Mouse (Mus musculus) forebrain, embryonic 13.5 days (tissue): ENCODE measurements around the gene Ecd. TPM values are rescaled to one million over a fixed set of nuclear protein-coding genes. Genes with fewer than 3 reads are reported as not detected.

Source experiments
- ATAC-seq: fragments of 200-750 bp; cut with Nextera tagmentation; 2 replicates; pipeline ENCODE4 v1.8.0; 2017
- H3K27ac ChIP-seq: fragments of 300-500 bp; sonication (generic); 2 replicates; pipeline ENCODE4 v1.5.1; 2015; ENCODE audit warnings: inconsistent platforms, mild to moderate bottlenecking, moderate library complexity
- H3K27me3 ChIP-seq: fragments of 300-500 bp; sonication (generic); 2 replicates; pipeline ENCODE4 v1.6.1; 2015; ENCODE audit warnings: mild to moderate bottlenecking, inconsistent platforms
- H3K36me3 ChIP-seq: fragments of 300-500 bp; sonication (generic); 2 replicates; pipeline ENCODE4 v1.6.1; 2015; ENCODE audit warnings: mild to moderate bottlenecking, inconsistent platforms; ENCODE audit not compliant: poor library complexity, severe bottlenecking
- H3K4me1 ChIP-seq: fragments of 300-500 bp; sonication (generic); 2 replicates; pipeline ENCODE4 v1.6.1; 2015; ENCODE audit warnings: inconsistent platforms
- H3K4me2 ChIP-seq: fragments of 300-500 bp; sonication (generic); 2 replicates; pipeline ENCODE4 v1.6.1; 2015; ENCODE audit warnings: inconsistent platforms, mild to moderate bottlenecking, moderate library complexity
- H3K4me3 ChIP-seq: fragments of 300-500 bp; sonication (generic); 2 replicates; pipeline ENCODE4 v1.5.1; 2015; ENCODE audit warnings: mild to moderate bottlenecking, inconsistent platforms
- H3K9ac ChIP-seq: fragments of 300-500 bp; sonication (generic); 2 replicates; pipeline ENCODE4 v1.6.1; 2015; ENCODE audit warnings: mild to moderate bottlenecking, inconsistent platforms
- H3K9me3 ChIP-seq: fragments of 300-500 bp; sonication (generic); replicated peaks from 2 replicates; pipeline ENCODE4 v1.6.1; 2016; ENCODE audit warnings: inconsistent platforms
- WGBS: fragments of 180-500 bp; shearing (Covaris S2); methylation state at CpG from one replicate; pipeline ENCODE4 v1.1.7; 2015; 5-methylcytosine and 5-hydroxymethylcytosine counted together
- polyA plus RNA-seq: library from polyadenylated mRNA; unstranded; fragments of >200 nt; fragmentation: Nextera tagmentation; extraction: Ambion mirVana; gene quantifications from 2 replicates; pipeline ENCODE4 v1.2.1, GENCODE M21; 2015

Gene Ecd
- polyA plus RNA-seq, 1 experiment from 2014 or later: 55.9 TPM

DNA sequence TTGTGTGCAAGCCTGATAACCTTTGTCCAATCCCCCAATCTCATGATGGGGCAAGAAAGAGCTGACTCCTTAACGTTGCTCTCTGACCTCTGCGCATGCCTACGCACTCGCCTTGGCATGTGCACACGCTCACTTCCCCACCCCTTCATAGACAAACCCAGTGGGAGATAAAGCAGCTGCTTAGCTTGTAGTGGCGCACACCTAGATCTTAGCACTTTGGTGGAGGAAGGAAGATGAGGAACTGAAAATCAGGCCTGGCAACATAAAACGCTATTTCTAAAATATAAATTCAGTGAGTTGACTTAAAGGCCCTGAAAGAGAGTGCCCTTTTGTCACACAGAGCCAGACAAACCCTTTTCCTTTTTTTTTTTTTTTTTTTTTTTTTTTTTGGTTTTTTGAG lies 22.9 kb upstream of the Ecd start:
- Histone ChIP-seq H3K27ac (no peak overlapping the region), H3K9me3 (no peaks in the 10 kb centered on the region), H3K36me3 (peaks cover 72% of the 10 kb centered on the region), H3K4me2 (no peak overlapping the region), H3K4me3 (no peak overlapping the region), H3K9ac (no peak overlapping the region), H3K4me1 (no peaks in the 10 kb centered on the region), H3K27me3 (no peaks in the 10 kb centered on the region)
- WGBS: 91% methylated on average over 7 of the region's 7 CpGs
- ATAC-seq: no peak

DNA sequence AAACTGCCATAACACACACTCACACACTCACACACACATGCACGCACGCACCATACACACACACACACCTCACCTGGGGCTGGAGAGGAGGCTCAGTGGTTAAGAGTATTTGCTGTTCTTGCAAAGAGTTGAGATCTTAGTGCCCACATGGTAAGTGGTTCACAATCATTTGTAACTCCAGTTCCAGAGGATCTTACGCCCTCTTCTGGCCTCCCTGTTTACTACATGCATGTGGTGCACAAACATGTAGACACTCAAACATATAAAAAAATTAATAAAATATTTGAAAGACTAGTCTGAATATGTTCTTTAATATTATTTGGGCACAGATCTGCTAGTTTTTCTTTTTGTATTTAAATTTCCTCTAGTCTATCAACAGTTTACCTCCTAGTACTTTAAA lies 20.4 kb upstream of the Ecd start:
- Histone ChIP-seq H3K9me3 (no peaks in the 10 kb centered on the region), H3K9ac (no peak overlapping the region), H3K36me3 (peaks cover 77% of the 10 kb centered on the region), H3K4me1 (no peaks in the 10 kb centered on the region), H3K4me2 (no peak overlapping the region), H3K27ac (no peak overlapping the region), H3K27me3 (no peaks in the 10 kb centered on the region), H3K4me3 (no peak overlapping the region)
- ATAC-seq: no peak
- 93% methylated on average over 3 of the region's 3 CpGs for WGBS

DNA sequence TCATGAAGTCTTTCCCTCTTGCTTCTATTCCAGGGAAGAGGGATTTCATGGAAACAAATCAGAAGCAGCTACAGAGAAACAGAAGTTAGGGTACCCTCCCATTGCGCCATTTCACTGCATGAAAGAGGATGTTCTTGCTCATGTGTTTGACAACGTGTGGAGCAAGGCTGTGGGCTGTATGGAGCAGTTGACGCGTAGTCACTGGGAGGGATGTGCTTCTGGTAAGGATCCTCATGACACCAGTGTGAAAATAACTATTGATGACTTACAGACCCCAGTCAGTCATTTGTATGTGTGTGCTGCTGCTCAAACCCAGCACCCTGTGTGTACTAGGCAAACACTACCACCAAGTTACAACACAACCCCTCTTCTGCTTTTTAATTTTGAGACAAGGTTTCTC lies 15.3 kb upstream of the Ecd start:
- Histone ChIP-seq H3K27me3 (no peaks in the 10 kb centered on the region), H3K4me3 (no peak overlapping the region), H3K36me3 (peaks cover 90% of the 10 kb centered on the region), H3K27ac (no peak overlapping the region), H3K9ac (no peak overlapping the region), H3K4me2 (no peak overlapping the region), H3K4me1 (no peaks in the 10 kb centered on the region), H3K9me3 (no peaks in the 10 kb centered on the region)
- 93% methylated on average over 4 of the region's 4 CpGs for WGBS
- no peak for ATAC-seq

DNA sequence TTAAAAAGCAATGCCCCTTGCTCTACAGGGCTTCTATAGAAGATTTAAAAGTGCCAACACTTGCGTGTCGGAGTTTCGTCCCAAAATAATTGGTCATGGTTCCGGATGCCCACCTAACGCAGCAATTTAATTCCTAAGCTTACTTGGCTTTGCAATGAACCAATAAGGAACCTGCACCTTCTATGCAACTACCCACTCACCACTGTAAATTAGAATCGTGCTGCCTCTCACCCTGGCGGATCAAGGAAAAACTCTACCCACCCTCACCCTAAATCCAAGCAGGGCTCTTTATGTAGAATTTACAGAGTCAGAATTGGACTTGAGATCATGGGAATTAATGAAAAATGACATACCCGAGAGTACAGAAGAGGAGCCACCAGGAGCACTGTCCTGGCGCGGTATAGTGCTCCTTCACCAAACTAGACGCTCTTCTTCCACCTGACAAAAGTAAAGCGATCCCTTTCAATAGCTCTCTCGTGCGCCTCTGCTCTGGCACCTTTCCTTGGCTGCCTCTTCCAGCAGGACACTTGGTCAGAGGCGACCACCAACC lies 405 bp downstream of the Ecd start:
- peak; percentile 40 for ATAC-seq
- Histone ChIP-seq H3K9ac (peak overlapping the region; percentile 96), H3K36me3 (peaks cover 31% of the 10 kb centered on the region), H3K27ac (peak overlapping the region; percentile 91), H3K9me3 (no peaks in the 10 kb centered on the region), H3K4me2 (peak overlapping the region; percentile 82), H3K27me3 (no peaks in the 10 kb centered on the region), H3K4me1 (peaks cover 27% of the 10 kb centered on the region), H3K4me3 (peak overlapping the region; percentile 90)
- WGBS: 6% methylated on average over 15 of the region's 15 CpGs

DNA sequence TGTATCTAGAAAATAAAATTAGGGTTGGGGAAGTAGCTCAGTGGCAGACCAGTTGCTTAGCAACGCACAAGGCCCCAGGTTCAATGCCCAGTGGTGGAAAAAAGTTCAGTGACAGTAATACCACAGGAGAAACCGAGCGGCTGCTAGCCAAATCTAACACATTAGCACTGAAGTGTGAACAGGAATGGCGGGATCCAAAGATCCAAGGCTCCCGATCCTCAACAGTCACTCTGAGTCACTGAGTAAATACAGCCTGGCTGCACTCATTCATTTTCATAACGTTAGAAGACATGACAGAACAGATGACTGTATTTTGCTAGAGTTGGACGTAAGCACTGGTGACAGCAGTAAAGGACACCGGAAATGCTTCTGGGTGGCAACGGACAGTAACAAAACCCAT lies 2.0 kb downstream of the Ecd start:
- no peak for ATAC-seq
- no peaks in the 10 kb centered on the region for H3K27me3 ChIP-seq
- H3K9ac ChIP-seq: peak overlapping the region; percentile 38; the same call in 1 of the 2 replicates
- no peak overlapping the region for H3K4me3 ChIP-seq
- peaks cover 27% of the 10 kb centered on the region for H3K4me1 ChIP-seq
- no peak overlapping the region for H3K27ac ChIP-seq
- H3K9me3 ChIP-seq: no peaks in the 10 kb centered on the region
- peaks cover 29% of the 10 kb centered on the region for H3K36me3 ChIP-seq
- WGBS: 90% methylated on average over 9 of the region's 9 CpGs
- H3K4me2 ChIP-seq: no peak overlapping the region

DNA sequence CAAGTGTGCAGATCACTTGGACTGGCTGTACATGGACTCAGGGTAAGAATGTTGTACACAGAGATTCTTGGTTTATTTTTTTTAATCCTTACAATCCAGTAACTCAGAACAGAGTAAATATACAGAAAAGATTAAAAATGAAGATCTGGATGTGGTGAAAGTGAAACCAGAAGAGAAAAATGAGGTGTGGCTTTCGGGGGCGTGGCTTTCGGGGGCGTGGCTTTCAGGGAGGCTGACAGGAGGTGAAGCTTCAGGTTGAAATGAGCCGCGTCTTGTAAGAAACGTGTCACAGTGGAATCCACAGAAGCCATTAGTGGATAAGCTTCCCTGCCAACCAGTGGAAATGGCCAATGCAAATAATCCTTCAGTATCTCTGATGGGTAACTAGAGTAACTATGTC lies 7.1 kb downstream of the Ecd start:
- Histone ChIP-seq H3K36me3 (peaks cover 58% of the 10 kb centered on the region), H3K27ac (no peak overlapping the region), H3K4me2 (no peak overlapping the region), H3K27me3 (no peaks in the 10 kb centered on the region), H3K4me1 (peaks cover 5% of the 10 kb centered on the region; the same call in 1 of the 2 replicates), H3K9ac (no peak overlapping the region), H3K4me3 (no peak overlapping the region), H3K9me3 (no peaks in the 10 kb centered on the region)
- WGBS: 90% methylated on average over 7 of the region's 7 CpGs
- ATAC-seq: no peak

DNA sequence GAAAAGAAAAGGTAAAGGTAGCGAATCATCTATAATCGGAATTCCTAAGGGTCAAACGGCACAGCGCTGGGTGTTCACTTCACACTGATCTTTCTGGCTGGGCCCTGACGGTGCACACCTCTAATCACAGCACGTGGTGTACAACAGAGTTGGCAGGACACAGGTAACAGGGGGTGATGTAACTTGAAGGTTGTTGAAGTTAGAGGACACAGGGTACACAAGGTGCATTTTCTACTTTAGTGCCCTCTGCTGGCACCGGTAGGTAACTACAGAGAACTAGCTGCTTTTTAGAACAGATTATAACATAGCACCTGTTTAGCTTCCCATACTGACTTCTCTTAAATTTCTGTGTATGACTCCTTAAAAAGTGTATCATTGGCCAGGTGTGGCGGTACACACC lies 7.8 kb downstream of the Ecd start:
- Histone ChIP-seq H3K36me3 (peaks cover 58% of the 10 kb centered on the region), H3K9me3 (no peaks in the 10 kb centered on the region), H3K9ac (no peak overlapping the region), H3K27me3 (no peaks in the 10 kb centered on the region), H3K4me1 (0 out of 2 replicates have a peak, but pooled peaks cover under 1% of the 10 kb centered on the region), H3K27ac (no peak overlapping the region), H3K4me3 (no peak overlapping the region), H3K4me2 (no peak overlapping the region)
- no peak for ATAC-seq
- 84% methylated on average over 8 of the region's 8 CpGs for WGBS

DNA sequence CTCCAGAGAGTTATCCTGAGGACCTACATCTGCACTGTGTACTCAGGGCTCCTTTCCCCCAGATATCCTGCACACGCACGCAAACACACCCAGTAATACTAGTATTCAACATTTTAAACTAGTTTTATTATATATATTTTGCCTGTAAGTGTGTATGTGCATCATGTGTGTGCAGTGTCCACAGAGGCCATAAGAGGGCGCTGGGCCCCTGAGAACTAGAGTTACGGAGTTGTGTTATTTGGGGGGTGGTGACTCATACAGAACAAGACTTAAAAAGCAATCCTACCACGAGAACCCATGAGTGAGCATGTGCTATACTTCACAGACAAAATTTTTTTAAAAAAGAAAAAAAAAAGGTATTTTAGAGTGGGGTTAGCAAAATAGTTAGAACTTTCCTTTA lies 8.5 kb downstream of the Ecd start:
- H3K4me1 ChIP-seq: no peaks in the 10 kb centered on the region
- no peak for ATAC-seq
- no peaks in the 10 kb centered on the region for H3K27me3 ChIP-seq
- 98% methylated on average over 5 of the region's 5 CpGs for WGBS
- H3K9ac ChIP-seq: no peak overlapping the region
- H3K4me3 ChIP-seq: no peak overlapping the region
- no peaks in the 10 kb centered on the region for H3K9me3 ChIP-seq
- no peak overlapping the region for H3K4me2 ChIP-seq
- H3K36me3 ChIP-seq: peaks cover 60% of the 10 kb centered on the region
- no peak overlapping the region for H3K27ac ChIP-seq

DNA sequence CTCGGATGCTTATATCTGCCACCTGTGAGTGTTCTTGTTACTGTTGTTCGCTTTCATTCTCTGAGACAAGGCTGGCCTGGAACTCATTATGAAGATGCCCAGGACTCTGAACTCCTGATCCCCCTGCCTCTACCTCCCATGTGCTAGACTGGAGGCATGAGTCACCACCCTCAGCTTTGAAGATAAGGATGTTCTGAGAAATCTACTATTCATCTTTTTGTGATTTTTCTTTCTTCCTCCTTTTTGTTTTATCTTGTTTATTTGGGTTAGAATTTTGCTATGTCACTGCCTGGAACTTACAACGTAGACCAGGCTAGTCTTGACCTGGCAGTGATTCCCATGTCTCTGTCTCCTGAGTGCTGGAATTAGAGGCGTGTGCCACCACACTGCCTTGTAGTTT lies 16.6 kb downstream of the Ecd start:
- peaks cover 86% of the 10 kb centered on the region for H3K36me3 ChIP-seq
- no peaks in the 10 kb centered on the region for H3K4me1 ChIP-seq
- no peak overlapping the region for H3K4me2 ChIP-seq
- WGBS: 92% methylated on average over 4 of the region's 4 CpGs
- H3K27me3 ChIP-seq: no peaks in the 10 kb centered on the region
- no peak overlapping the region for H3K9ac ChIP-seq
- H3K4me3 ChIP-seq: no peak overlapping the region
- no peak for ATAC-seq
- H3K27ac ChIP-seq: no peak overlapping the region
- no peaks in the 10 kb centered on the region for H3K9me3 ChIP-seq

DNA sequence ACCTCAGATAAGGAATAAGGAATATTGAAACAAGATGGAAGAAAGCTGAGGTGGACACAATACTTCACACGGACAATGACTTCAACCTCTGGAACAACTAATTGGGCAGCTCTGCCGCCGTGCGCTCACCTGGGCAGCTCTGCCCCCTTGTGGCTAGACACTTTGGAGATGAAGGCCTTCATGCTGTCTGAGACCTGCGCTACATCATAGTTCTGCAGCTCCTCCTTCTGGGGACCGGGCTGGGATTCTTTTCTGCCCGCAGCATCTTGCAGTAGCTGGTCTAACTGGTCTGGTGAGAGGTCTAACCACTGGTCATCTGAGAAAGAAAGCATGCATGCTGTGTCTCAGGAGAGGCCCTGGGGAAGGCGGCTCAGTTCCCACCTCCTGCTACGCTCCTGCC lies 19.4 kb downstream of the Ecd start:
- no peaks in the 10 kb centered on the region for H3K9me3 ChIP-seq
- no peaks in the 10 kb centered on the region for H3K27me3 ChIP-seq
- H3K4me1 ChIP-seq: no peaks in the 10 kb centered on the region
- ATAC-seq: no peak
- no peak overlapping the region for H3K27ac ChIP-seq
- peaks cover 80% of the 10 kb centered on the region for H3K36me3 ChIP-seq
- no peak overlapping the region for H3K4me3 ChIP-seq
- no peak overlapping the region for H3K9ac ChIP-seq
- no peak overlapping the region for H3K4me2 ChIP-seq
- 64% methylated on average over 9 of the region's 9 CpGs for WGBS

DNA sequence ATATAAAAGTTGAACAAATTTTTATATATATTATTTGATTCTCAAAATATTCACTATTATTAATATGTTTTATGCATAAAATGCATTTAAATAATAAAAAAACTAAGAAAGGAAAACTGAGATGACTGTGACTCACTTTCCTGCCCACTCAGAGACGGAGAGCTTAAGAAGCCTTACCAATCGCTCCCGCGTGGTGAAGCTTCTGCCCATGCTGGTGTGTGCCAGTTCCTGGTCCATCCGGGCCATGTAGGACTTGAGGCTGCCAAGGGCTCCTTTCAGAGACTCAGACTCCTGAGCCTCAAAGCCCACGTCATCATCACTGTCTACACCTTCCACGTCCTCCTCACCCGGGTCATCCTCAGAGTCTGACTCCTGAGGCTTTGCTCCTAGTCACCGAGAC lies 23.7 kb downstream of the Ecd start:
- H3K4me1 ChIP-seq: no peaks in the 10 kb centered on the region
- H3K9me3 ChIP-seq: no peaks in the 10 kb centered on the region
- no peak overlapping the region for H3K9ac ChIP-seq
- no peaks in the 10 kb centered on the region for H3K27me3 ChIP-seq
- H3K4me2 ChIP-seq: no peak overlapping the region
- no peak overlapping the region for H3K27ac ChIP-seq
- no peak for ATAC-seq
- 95% methylated on average over 9 of the region's 9 CpGs for WGBS
- peaks cover 78% of the 10 kb centered on the region for H3K36me3 ChIP-seq
- no peak overlapping the region for H3K4me3 ChIP-seq

DNA sequence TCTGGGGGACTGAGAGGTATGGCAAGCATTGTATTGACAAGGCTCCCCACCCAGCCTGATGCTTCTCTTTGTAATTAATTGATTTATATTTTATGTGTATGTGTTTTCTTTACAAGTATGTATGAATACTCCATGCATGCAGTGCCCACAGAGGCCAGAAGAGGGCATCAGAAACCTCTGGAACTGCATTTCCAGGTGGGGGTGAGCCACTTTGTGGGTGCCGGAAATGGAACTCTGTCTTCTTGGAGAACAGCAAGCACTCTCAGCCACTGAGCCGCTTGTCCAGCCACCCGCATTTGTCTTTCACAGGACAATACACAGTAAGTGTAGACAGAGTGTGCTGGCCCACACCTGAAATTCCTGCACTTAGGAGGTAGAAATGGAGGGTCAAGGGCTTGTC lies 28.5 kb downstream of the Ecd start:
- Histone ChIP-seq H3K4me2 (no peak overlapping the region), H3K9me3 (no peaks in the 10 kb centered on the region), H3K9ac (no peak overlapping the region), H3K4me3 (no peak overlapping the region), H3K36me3 (peaks cover 63% of the 10 kb centered on the region), H3K4me1 (no peaks in the 10 kb centered on the region), H3K27me3 (no peaks in the 10 kb centered on the region), H3K27ac (no peak overlapping the region)
- WGBS: 81% methylated on average over 3 of the region's 3 CpGs
- no peak for ATAC-seq

DNA sequence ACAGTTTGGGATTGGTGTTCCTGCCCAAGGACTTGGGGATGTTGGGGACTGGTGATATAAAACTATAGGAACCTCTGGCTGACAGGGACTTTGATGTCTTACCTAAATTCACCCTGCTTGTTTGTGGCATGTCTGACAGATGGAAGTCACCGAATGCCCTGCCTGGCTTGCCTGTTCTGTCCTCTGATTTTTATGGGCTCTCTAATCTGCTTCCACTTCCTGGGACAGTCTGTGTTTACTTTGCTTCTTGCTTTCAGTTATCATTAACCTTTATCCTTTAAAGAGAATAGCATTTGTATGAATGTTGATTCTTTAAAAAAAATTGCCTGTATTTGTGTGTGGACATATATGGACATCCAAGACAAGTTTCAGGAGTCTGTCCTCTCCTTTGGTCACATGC lies 32.8 kb downstream of the Ecd start:
- WGBS: 87% methylated on average over 1 of the region's 1 CpGs
- H3K4me3 ChIP-seq: no peak overlapping the region
- no peak overlapping the region for H3K9ac ChIP-seq
- H3K4me2 ChIP-seq: no peak overlapping the region
- ATAC-seq: no peak
- H3K27me3 ChIP-seq: no peaks in the 10 kb centered on the region
- peaks cover 51% of the 10 kb centered on the region for H3K36me3 ChIP-seq
- no peak overlapping the region for H3K27ac ChIP-seq
- no peaks in the 10 kb centered on the region for H3K4me1 ChIP-seq
- H3K9me3 ChIP-seq: no peaks in the 10 kb centered on the region
